Mouse (Mus musculus): ENCODE data around the gene Ddx39.

Gene Ddx39

GRCm38 (mm10) chr8:83770669-83771068 is 55.7 kb downstream of the Ddx39 start:
- DNase-seq: no peak

GRCm38 (mm10) chr8:83771791-83772190 is 56.8 kb downstream of the Ddx39 start:
- DNase-seq: no peak

GRCm38 (mm10) chr8:83772701-83773451 is 57.9 kb downstream of the Ddx39 start:
- peak; percentile 52 to 58 for DNase-seq

GRCm38 (mm10) chr8:83773452-83773846 is 58.5 kb downstream of the Ddx39 start:
- no peak for DNase-seq

GRCm38 (mm10) chr8:83774221-83774620 is 59.2 kb downstream of the Ddx39 start:
- DNase-seq: no peak
